Mouse (Mus musculus) embryonic facial prominence, embryonic 12.5 days (tissue): ENCODE measurements at regions not wholly inside any gene's neighbourhood (a gene's known extent, or its start where the extent isn't known, plus 50 kb on each side); places are given as distances from the start of the nearest gene placed in this dataset.
A peak's percentile ranks its signal among the peaks of the same experiment; 100 is the strongest.

ENCODE experiments used
- ATAC-seq: fragments of 200-750 bp; cut with Nextera tagmentation; 2 replicates; pipeline ENCODE4 v1.8.0; 2017; ENCODE audit not compliant: insufficient number of reproducible peaks, insufficient read depth, low FRiP score, low TSS enrichment
- H3K27ac ChIP-seq: fragments of 300-500 bp; sonication (generic); 2 replicates; pipeline ENCODE4 v1.5.1; 2016; ENCODE audit warnings: mild to moderate bottlenecking
- H3K27me3 ChIP-seq: fragments of 300-500 bp; sonication (generic); 2 replicates; pipeline ENCODE4 v1.6.1; 2016; ENCODE audit warnings: mild to moderate bottlenecking, moderate library complexity
- H3K36me3 ChIP-seq: fragments of 300-500 bp; sonication (generic); 2 replicates; pipeline ENCODE4 v1.6.1; 2016; ENCODE audit warnings: mild to moderate bottlenecking
- H3K4me1 ChIP-seq: fragments of 300-500 bp; sonication (generic); 2 replicates; pipeline ENCODE4 v1.6.1; 2016
- H3K4me2 ChIP-seq: fragments of 300-500 bp; sonication (generic); replicated peaks from 2 replicates; pipeline ENCODE4 v1.6.1; 2016; ENCODE audit warnings: mild to moderate bottlenecking, moderate library complexity
- H3K4me3 ChIP-seq: fragments of 300-500 bp; sonication (generic); 2 replicates; pipeline ENCODE4 v1.5.1; 2016; ENCODE audit warnings: mild to moderate bottlenecking
- H3K9ac ChIP-seq: fragments of 300-500 bp; sonication (generic); 2 replicates; pipeline ENCODE4 v1.6.1; 2016; ENCODE audit warnings: mild to moderate bottlenecking, moderate library complexity
- H3K9me3 ChIP-seq: fragments of 300-500 bp; sonication (generic); 2 replicates; pipeline ENCODE4 v1.6.1; 2016; ENCODE audit warnings: mild to moderate bottlenecking, moderate library complexity
- WGBS: fragments of 180-500 bp; shearing (Covaris S2); methylation state at CpG from one replicate; pipeline ENCODE4 v1.1.7; 2016; 5-methylcytosine and 5-hydroxymethylcytosine counted together

DNA sequence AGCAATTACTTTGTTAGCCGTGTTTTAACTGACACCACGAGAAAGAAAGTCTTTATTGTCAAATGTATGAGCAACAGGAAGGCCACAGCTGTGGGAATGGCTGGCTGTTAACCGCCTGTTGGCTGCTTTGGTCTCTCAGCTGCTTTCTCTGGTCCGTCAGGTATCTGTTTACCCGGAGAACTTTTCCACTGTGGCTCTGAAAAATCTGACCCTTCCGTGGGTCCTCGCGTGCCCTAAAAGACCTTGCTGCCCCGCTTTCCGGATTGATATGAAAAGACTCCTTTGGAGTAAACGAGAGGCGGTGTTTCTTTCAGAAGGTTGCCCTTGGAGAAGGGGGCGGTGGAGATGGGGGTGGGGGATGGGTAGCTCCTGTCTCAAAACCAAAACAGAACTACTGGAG, 75.9 kb downstream of the Sox14 start:
- Histone ChIP-seq H3K4me3 (peak overlapping the region; percentile 32), H3K9me3 (no peaks in the 10 kb centered on the region), H3K9ac (peak overlapping the region; percentile 24; the same call in 1 of the 2 replicates), H3K36me3 (no peaks in the 10 kb centered on the region), H3K4me2 (peak overlapping the region; percentile 57), H3K4me1 (peaks cover 6% of the 10 kb centered on the region), H3K27ac (peak overlapping the region; percentile 7; the same call in 1 of the 2 replicates), H3K27me3 (0 out of 2 replicates have a peak, but pooled peaks cover 4% of the 10 kb centered on the region)
- WGBS = under 1% methylated on average over 13 of the region's 13 CpGs
- 0 out of 2 replicates have a peak, but pooled peaks have one; percentile 4 for ATAC-seq

DNA sequence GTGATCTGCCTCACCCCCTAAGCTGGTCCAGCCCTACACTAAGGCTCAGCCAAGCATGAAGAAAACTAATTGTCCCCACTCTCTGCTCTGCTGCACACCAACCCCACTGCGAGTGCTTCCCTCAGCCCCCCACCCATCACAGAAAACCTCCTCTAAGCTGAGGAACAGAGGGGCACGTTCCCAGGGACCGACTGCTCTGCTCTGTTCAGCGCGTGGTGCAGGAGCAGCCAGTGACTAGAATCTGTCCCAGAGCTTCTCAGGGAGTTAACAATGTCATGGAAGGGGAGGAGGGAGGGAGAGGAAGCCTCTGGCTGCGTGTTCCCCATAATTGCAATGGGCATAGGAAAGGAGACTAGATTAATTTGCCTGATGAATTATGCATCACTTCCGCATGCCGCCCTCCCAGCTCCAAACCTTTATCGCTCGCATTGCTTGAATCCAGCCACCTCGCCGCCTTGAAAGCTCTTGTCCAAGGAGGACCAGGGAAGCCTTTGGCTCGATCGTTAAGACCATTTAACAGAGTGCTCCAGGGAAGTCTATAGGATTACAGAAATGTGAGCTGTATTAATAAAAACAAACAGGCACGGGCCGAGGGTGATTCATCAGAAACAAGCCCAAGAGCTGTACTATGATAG, 76.5 kb downstream of the Sox14 start:
- H3K27ac ChIP-seq = peak overlapping the region; percentile 7; the same call in 1 of the 2 replicates

DNA sequence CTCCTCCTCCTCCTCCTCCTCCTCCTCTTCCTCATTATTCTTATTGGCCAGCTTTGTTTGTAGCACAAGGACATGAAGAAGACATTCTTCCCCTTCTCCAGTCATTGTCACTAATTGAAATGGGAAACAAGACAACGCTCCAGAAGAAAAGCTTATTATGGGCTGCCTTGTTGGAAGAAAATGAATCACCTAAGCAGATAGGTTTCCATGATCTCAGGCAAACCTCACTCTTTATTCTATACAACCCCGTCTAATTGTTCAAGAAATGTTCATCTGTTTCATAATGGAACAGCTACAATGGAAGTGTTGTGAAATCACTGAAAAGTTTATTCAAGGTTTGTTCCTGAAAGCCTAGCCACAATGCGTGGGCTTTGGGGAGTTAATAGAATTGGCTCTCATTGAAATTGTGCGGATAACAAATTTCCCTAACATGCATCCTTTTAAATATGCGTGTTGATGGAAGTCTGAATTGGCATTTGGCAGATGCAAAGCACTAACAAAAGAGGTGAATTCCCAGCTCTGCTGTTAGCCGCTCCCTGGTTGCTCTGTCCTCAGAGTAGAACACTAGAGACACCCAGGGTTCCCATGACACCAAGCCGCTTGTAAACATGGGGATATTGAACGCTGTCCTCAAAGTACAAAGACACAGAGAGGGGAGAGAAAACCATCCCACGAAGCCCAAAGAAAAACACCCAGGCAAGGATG, 78.8 kb downstream of the Sox14 start:
- H3K4me1 ChIP-seq = peaks cover 6% of the 10 kb centered on the region
- 61% methylated on average over 9 of the region's 9 CpGs for WGBS
- no peaks in the 10 kb centered on the region for H3K36me3 ChIP-seq
- H3K27ac ChIP-seq = no peak overlapping the region
- no peak overlapping the region for H3K9ac ChIP-seq
- H3K4me2 ChIP-seq = no peak overlapping the region
- no peaks in the 10 kb centered on the region for H3K9me3 ChIP-seq
- H3K4me3 ChIP-seq = no peak overlapping the region
- ATAC-seq = no peak
- H3K27me3 ChIP-seq = 0 out of 2 replicates have a peak, but pooled peaks cover 4% of the 10 kb centered on the region

More for the DNA sequence above, 76.5 kb downstream of the Sox14 start:
- WGBS = 1% methylated on average over 16 of the region's 16 CpGs
- Histone ChIP-seq H3K27me3 (0 out of 2 replicates have a peak, but pooled peaks cover 4% of the 10 kb centered on the region), H3K4me1 (peaks cover 6% of the 10 kb centered on the region), H3K4me2 (peak overlapping the region; percentile 57), H3K36me3 (no peaks in the 10 kb centered on the region), H3K4me3 (peak overlapping the region; percentile 32), H3K9me3 (no peaks in the 10 kb centered on the region), H3K9ac (peak overlapping the region; percentile 24; the same call in 1 of the 2 replicates)
- peak; percentile 89 for ATAC-seq

DNA sequence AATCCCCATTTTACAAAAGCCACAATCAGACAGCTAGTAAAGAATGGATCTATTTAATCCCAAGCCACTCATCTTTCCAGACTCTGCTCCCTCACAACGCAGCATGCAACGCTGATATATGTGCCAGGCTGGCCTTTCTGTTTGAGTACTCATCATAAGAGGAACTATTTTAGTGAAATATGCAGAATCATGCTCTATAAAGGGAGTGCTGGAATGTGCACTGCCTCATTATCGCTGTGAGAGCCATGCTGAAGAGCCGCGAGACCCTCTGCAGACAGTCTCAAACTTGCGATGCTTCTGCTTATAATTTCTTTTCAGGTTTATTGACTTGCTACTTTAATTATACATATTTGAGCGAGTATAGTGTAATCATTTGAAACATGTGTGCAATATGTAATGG, 75.6 kb upstream of the Cldn18 start:
- H3K27ac ChIP-seq = no peak overlapping the region
- H3K36me3 ChIP-seq = no peaks in the 10 kb centered on the region
- H3K4me1 ChIP-seq = 0 out of 2 replicates have a peak, but pooled peaks cover 5% of the 10 kb centered on the region
- H3K9ac ChIP-seq = no peak overlapping the region
- no peak overlapping the region for H3K4me3 ChIP-seq
- ATAC-seq = no peak
- H3K9me3 ChIP-seq = no peaks in the 10 kb centered on the region
- no peaks in the 10 kb centered on the region for H3K27me3 ChIP-seq
- WGBS = 86% methylated on average over 7 of the region's 7 CpGs
- H3K4me2 ChIP-seq = no peak overlapping the region

DNA sequence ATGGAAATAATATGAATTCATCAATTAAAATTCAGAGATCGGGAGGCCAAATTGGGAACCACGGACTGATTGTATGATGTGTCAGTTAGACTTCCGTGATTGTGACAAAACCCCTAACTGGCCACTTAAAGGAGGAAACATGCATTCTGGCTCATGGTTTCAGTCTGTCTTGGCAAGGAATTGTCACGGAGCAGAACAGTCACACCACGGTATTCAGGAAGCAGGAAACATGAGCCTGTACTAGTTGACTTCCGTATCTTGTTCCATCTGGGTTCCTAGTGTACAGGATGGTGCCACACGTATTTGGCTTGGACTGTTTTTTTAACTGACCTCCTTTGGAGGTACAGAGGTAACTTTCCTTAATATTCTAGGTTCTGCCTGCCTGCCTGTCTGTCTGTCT, 69.8 kb upstream of the Cldn18 start:
- 63% methylated on average over 7 of the region's 7 CpGs for WGBS
- H3K4me3 ChIP-seq = no peak overlapping the region
- H3K9ac ChIP-seq = no peak overlapping the region
- H3K27me3 ChIP-seq = no peaks in the 10 kb centered on the region
- H3K4me2 ChIP-seq = no peak overlapping the region
- 0 out of 2 replicates have a peak, but pooled peaks cover 5% of the 10 kb centered on the region for H3K4me1 ChIP-seq
- ATAC-seq = no peak
- no peak overlapping the region for H3K27ac ChIP-seq
- no peaks in the 10 kb centered on the region for H3K36me3 ChIP-seq
- no peaks in the 10 kb centered on the region for H3K9me3 ChIP-seq

DNA sequence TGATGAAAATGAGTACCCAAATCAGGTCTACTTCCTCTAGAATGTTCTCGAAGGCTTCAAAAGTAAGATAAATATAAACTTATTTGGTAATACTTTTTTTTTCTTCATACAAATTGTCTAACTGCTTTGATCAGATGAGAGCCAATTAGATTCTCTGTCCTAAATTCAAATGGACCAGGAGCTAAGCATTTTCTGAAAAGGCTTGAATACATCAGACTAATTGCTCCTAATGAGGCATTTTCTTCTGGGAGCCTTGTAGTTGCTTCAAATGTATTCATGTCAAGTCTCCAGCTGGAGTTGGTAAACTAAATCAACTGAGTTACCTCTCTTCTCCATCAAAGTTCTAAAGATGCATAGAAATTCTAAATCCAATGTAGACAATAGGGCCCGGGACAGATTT, 66.1 kb upstream of the Cldn18 start:
- Histone ChIP-seq H3K9me3 (no peaks in the 10 kb centered on the region), H3K27me3 (no peaks in the 10 kb centered on the region), H3K36me3 (no peaks in the 10 kb centered on the region), H3K9ac (no peak overlapping the region), H3K27ac (no peak overlapping the region), H3K4me3 (no peak overlapping the region), H3K4me2 (no peak overlapping the region), H3K4me1 (no peaks in the 10 kb centered on the region)
- 77% methylated on average over 2 of the region's 2 CpGs for WGBS
- no peak for ATAC-seq

DNA sequence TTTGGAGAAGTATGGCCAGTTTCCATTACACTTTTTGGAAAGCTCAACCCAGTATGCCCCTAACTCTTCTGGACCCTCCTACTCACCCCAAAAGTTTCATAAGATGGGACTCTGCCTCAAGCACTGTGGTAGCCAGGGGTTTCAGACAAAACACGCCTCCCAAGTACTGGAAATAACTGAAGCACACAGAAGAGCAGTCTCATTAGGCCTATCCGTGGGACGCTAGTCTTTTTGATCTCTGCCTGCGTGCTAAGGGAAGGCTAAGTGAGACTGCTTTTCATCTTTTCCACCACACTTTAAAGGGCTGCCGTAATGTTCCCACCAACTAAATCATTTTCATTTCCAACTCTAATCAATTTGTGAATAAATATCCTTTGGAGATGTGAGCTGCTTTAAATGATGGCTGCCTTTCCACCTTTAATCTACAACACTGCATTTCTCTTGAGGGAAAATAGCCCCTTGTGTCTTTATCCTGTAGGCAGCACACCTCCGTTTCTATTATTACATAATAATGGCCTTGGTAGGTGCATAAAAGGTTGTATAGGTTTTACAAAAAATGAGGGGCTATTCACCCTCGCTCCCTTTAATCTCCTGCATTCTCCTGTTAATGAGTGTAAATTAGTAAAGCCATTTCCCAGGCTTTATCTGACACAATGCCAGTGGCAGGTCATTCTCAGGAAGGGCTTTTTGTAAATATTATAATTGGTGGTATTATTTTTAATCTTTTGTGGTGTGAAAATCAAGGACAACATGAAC, 65.5 kb upstream of the Cldn18 start:
- 69% methylated on average over 7 of the region's 7 CpGs for WGBS
- Histone ChIP-seq H3K27ac (no peak overlapping the region), H3K36me3 (no peaks in the 10 kb centered on the region), H3K4me1 (no peaks in the 10 kb centered on the region), H3K27me3 (no peaks in the 10 kb centered on the region), H3K4me3 (no peak overlapping the region), H3K9me3 (no peaks in the 10 kb centered on the region), H3K4me2 (no peak overlapping the region), H3K9ac (no peak overlapping the region)
- no peak for ATAC-seq

DNA sequence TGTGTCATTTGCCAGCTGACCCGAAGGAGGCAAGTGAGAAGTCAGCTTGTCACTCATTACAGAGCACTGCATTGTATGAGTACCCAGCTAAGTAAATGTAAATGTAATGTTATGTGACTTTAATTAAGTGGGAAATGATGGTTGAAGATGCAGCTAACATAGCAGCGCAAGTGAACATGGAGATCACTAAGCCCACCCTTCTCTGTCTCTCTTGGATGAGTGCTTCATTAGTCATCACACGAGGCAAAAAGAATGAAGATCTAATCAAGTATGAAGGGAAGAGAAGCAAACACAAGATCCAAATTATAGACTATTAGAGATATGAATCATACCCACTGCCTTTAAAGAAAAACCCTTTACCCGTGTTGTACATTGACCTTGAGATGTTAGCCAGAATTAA, 61.8 kb upstream of the Cldn18 start:
- no peak for ATAC-seq
- Histone ChIP-seq H3K27ac (no peak overlapping the region), H3K9ac (no peak overlapping the region), H3K4me1 (no peaks in the 10 kb centered on the region), H3K4me3 (no peak overlapping the region), H3K36me3 (no peaks in the 10 kb centered on the region), H3K9me3 (no peaks in the 10 kb centered on the region), H3K4me2 (no peak overlapping the region), H3K27me3 (no peaks in the 10 kb centered on the region)
- 79% methylated on average over 4 of the region's 4 CpGs for WGBS

DNA sequence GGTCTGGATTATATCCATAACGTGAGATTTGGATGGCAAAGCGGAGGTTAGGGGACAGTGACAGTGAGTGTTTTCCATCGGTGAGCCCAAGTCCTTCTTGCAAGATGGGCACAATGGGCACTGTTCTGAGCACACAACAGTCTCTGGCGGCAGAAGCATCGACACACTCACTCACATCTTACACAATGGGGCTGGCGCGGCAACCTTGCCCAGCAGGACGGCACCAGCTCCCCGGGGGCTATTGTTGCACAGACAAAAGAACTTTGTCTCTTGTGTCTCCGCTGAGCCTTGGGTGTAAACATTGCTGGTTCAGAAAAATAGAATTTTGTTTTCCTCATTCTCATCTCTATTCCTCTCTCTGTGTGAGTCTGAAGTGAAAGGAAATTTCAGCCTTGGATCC, 53.6 kb upstream of the Cldn18 start:
- Histone ChIP-seq H3K27ac (no peak overlapping the region), H3K4me1 (no peaks in the 10 kb centered on the region), H3K27me3 (no peaks in the 10 kb centered on the region), H3K36me3 (no peaks in the 10 kb centered on the region), H3K9ac (no peak overlapping the region), H3K4me3 (no peak overlapping the region), H3K4me2 (no peak overlapping the region), H3K9me3 (no peaks in the 10 kb centered on the region)
- no peak for ATAC-seq
- WGBS = 9% methylated on average over 10 of the region's 10 CpGs
